Mouse (Mus musculus): ENCODE results near the gene Ppp1r9b.

DNA sequence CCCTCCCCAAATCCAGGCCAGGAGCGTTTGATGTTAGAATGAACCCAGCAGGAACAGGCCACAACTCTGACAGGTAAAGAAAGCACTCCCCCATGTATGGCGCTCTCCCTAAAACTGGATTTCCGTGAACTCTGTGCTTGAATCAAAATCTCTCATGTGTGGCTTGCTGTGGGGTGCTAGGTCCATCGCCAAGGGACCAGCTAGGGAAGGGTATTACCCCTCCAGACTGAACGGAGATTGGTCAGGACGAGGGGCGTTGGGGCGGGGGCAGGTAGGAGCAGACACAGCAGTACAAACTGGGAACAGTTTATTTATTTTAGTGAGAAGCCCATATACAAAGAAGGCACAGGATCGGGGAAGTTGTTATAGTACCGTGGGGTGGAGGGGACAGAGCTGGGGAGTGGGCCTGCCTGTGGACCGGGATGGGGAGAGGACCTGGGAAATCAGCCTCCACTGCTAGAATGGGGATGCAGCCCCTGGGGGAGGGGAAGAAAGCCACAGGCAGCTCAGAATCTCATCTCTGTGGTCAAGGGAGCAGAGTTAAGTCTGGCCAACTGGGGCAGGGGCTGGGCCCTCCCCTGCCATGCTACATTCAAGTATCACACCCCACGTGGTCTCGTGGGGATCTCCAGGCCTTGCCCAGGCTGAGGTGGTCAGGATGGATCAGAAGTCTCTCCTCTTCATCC lies 53.5 kb downstream of the Ppp1r9b start:
- TF ChIP-seq CTCF (conservative IDR thresholded peaks at IDR 0.05; ENCODE audit: low read length) (no peak), NANOG (IDR thresholded peaks at IDR 0.05; ENCODE audit: borderline replicate concordance, low read length) (no peak)

Data from E14TG2a.4 (cell line).